Mouse (Mus musculus): ENCODE measurements at regions not wholly inside any gene's neighbourhood (a gene's known extent, or its start where the extent isn't known, plus 50 kb on each side); places are given as distances from the start of the nearest gene placed in this dataset.
A peak's percentile ranks its signal among the peaks of the same experiment; 100 is the strongest.

- DNase-seq (ENCODE audit: low spot score in 2 of 2), result peak; percentile 51 to 60
These were observed 62.0 kb upstream of the Egflam start for GRCm38 (mm10) chr15:7459992-7460820.

- DNase-seq (ENCODE audit: low spot score in 2 of 2), result no peak
These were observed 64.4 kb upstream of the Egflam start for GRCm38 (mm10) chr15:7462549-7462948.

GRCm38 (mm10) chr15:7463444-7464350 lies 65.5 kb upstream of the Egflam start:
- no peak for DNase-seq (ENCODE audit: low spot score in 2 of 2)

- no peak for DNase-seq (ENCODE audit: low spot score in 2 of 2)
These were observed 82.0 kb upstream of the Egflam start for GRCm38 (mm10) chr15:7480211-7480610.

- no peak for DNase-seq (ENCODE audit: low spot score in 2 of 2)
These were observed 82.6 kb upstream of the Egflam start for GRCm38 (mm10) chr15:7480792-7481210.

- DNase-seq (ENCODE audit: low spot score in 2 of 2), result no peak
These were observed 85.5 kb upstream of the Egflam start for GRCm38 (mm10) chr15:7483686-7484085.

DNA sequence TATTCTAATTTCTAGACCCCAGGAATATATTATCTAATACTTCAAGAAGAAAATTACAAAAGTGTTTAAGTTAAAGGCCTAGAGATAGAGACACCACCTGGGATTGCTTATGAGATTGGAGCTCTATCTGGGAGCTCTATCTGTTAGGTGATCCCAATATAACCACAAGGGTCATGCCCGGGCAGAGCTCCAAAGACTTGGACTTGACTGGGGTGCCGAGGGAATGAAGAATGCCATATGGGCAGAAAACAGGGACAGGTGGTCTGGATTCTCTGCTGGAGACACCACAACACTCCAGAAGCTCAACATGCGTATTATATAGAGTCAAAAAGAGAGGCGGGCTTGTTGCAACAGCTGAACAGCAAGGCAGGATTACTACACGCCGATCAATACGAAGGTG lies 92.9 kb upstream of the Egflam start:
- DNase-seq (ENCODE audit: low spot score in 2 of 2), result no peak

- DNase-seq (ENCODE audit: low spot score in 2 of 2), result no peak
These were observed 95.0 kb upstream of the Egflam start for GRCm38 (mm10) chr15:7493126-7493669.

DNA sequence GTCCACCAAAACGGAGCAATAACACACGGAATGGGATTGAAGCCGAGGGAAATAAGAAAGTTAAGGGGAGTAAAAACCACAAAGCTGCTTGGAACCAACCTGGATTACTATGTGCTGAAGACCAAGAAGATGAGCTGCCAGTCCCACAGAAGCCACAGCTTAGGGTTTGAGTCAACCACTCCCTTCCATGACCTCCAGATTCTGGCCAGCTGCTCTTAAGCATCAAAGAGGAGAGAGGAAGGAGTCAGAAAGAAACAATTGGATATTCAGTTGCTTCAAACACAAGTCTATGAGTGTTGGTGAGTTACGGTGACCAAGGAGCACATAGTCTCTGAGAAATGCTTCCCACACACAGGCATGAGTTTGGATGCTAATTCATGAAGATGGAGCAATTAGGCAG lies 99.7 kb upstream of the Egflam start:
- no peak for DNase-seq (ENCODE audit: low spot score in 2 of 2)

DNA sequence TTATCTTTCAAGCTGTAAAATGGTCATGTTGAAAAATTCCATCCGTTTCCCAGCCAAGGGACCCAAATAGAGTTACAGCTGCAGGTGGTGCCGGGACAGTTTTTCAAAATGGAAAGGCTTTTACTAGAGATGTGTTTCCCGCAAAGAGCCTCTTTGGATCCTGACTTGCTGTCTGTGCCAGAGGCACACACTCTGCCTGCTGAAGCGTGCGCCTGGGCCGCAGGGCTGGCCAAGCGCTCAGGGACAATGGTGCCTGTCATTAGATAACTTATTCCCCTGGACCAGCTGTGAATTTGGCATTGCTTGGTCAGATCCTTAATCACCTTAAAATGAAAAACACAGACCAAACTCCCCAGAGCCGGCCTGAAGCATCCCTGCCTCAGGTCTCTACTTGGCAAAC lies 110.3 kb upstream of the Egflam start:
- no peak for DNase-seq (ENCODE audit: low spot score in 2 of 2)

GRCm38 (mm10) chr15:7514743-7515273 lies 116.6 kb upstream of the Egflam start:
- DNase-seq (ENCODE audit: low spot score in 2 of 2), result no peak

DNA sequence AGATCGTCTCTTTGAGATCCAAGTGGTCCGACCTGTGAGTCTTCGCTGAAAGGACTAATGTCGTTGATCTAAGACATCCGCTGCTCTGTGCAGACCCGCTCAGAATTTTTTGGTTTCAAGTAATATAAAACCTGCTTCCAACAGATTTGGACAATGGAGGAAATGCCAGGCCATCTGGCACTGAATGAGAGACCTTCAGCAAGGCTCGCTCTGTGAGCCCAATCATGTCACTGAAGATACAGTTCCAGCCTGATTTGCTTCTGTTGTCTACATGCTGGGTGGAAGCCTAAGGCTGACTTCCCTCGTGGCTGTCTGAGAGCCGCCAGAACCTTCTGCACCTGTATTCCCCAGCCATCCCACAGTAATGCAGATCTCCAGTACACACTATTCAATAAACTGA lies 123.4 kb upstream of the Egflam start:
- DNase-seq (ENCODE audit: low spot score in 2 of 2), result no peak

- no peak for DNase-seq (ENCODE audit: low spot score in 2 of 2)
These were observed 124.9 kb upstream of the Egflam start for GRCm38 (mm10) chr15:7522902-7523786.

- no peak for DNase-seq (ENCODE audit: low spot score in 2 of 2)
These were observed 132.9 kb upstream of the Egflam start for GRCm38 (mm10) chr15:7530959-7531588.

GRCm38 (mm10) chr15:7537858-7538257 lies 139.7 kb upstream of the Egflam start:
- DNase-seq (ENCODE audit: low spot score in 2 of 2), result no peak

DNA sequence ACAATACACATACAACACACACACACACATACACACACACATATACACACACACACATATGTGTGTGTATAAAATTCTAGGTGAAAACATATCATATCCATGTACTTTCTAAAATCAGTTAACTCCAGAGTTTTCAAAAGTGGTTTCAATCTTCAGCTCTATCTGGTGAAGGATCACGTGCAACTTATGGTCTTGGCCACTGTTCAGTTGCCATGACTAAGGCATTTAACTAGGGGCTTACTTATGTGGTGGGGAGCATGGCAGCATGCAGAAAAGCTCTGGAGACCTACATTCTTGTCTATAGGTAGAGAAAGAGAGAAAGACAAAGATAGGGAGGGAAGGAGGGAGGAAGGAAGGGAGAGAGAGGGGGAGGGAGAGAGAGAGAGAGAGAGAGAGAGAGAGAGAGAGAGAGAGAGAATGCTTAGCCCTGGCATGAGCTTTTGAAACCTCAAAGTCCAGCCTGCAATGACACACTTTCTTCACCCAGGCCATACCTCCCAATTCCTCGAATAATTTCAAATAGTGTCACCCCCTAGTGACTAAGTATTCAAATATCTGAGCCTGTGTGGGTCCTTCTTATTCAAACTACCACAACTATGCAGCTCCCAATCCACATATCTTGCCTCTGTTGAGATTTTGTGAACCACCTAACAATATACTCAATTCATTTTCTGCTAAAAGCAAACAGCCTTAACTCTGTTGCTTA lies 155.1 kb upstream of the Egflam start:
- DNase-seq (ENCODE audit: low spot score in 2 of 2), result no peak

DNA sequence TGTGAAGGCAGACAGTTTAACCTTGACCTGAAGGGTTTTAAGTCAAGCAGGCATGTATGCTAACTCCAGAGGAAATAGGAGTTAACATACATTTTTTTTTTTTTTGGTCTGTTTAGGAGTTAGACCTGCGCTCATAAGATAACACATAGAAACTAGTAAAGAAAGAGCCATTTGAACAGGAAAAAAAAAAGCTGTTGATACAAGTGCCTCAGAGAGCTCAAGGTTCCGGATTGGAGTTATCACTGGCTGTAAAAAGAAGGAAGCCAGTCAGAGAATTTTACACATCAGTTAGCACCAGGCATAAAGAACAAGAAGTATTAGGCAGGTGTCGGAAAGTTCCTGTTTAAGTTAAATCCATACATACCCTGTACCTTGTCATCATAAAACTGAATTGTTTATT lies 156.2 kb upstream of the Egflam start:
- DNase-seq (ENCODE audit: low spot score in 2 of 2), result no peak

GRCm38 (mm10) chr15:7563279-7563678 lies 165.1 kb upstream of the Egflam start:
- DNase-seq (ENCODE audit: low spot score in 2 of 2), result no peak

- DNase-seq (ENCODE audit: low spot score in 2 of 2), result peak; percentile 3 to 4
These were observed 165.5 kb upstream of the Egflam start for GRCm38 (mm10) chr15:7563726-7564125.

GRCm38 (mm10) chr15:7572221-7572620 lies 174.0 kb upstream of the Egflam start:
- no peak for DNase-seq (ENCODE audit: low spot score in 2 of 2)

All from frontal cortex, postnatal 25 days (tissue).